Mouse (Mus musculus): ENCODE data around the gene Vars.

DNA sequence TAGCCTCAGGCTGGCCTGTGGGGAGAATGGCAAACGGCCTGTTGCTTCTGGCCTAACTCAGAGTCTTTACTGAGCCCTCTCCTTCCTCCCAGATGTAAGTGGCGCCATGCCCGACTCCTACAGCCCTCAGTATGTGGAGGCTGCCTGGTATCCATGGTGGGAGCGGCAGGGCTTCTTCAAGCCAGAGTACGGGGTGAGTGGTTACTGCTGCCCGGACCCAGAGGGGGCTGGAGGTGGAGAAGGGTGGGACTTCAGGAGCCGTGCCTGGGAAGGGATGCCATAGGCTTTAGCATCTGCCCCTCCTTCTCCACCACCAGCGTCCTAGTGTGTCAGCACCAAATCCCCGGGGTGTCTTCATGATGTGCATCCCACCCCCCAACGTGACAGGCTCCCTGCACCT is 4.4 kb downstream of the Vars start:
- TF ChIP-seq POLR2A (IDR thresholded peaks at IDR 0.05; ENCODE audit: low read depth, low read length) (no peak), CTCF (IDR thresholded peaks at IDR 0.05; ENCODE audit: extremely low read depth, insufficient read length, insufficient replicate concordance, low read depth, low read length) (no peak)

All from small intestine, adult 2 months (tissue).